Mouse (Mus musculus): ENCODE measurements around the gene Dnlz. TPM values are rescaled to one million over a fixed set of nuclear protein-coding genes. Genes with fewer than 3 reads are reported as not detected.

Gene Dnlz
- polyA plus RNA-seq, 1 experiment from 2014 or later: 17.0 TPM

DNA sequence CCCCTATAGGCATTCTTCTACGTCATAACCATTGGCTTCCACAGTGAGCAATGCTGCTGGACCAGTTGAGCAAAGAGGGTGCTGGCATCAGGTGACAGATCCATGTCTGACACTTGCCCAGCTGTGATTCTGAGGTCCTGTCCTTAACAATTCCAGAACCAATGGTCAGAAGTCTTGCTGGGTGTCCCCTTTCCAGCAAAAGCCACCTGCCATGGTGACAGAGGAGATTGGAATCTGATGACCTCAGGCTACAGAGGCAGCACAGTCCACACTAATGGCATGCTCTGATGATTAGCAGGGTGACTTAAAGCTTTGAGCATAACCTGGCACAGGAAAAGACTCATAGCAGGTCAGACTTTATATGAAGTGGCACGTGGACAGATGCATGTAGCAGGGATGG, 46.4 kb downstream of the Dnlz start:
- no peak overlapping the region for H3K4me2 ChIP-seq
- H3K27ac ChIP-seq: no peak overlapping the region
- 0 out of 2 replicates have a peak, but pooled peaks cover under 1% of the 10 kb centered on the region for H3K27me3 ChIP-seq (replicated peaks)
- no peak overlapping the region for H3K4me3 ChIP-seq
- H3K9ac ChIP-seq: no peak overlapping the region
- no peak for ATAC-seq
- 55% methylated on average over 2 of the region's 2 CpGs for WGBS (ENCODE audit: insufficient replicate concordance)
- H3K9me3 ChIP-seq (replicated peaks): no peaks in the 10 kb centered on the region
- H3K4me1 ChIP-seq: no peaks in the 10 kb centered on the region
- H3K36me3 ChIP-seq: no peaks in the 10 kb centered on the region

DNA sequence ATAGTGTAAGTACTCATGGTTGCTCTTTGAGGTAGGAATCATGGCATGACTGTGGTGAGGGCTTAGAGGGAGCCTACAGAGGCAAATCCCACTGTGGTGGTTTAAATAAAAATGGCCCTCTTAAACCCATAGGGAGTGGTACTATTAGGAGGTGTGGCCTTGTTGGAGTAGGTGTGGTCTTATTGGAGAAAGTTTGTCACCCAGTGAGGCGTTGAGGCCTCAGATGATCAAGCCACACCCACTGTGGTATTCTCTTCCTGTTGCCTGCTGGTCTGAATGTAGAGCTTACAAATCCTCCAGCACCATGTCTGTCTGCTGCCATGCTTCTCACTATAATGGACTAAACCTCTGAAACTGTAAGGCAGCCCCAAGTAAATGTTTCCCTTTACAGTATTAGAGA, 47.2 kb downstream of the Dnlz start:
- Histone ChIP-seq H3K27ac (no peak overlapping the region), H3K4me1 (no peaks in the 10 kb centered on the region), H3K36me3 (no peaks in the 10 kb centered on the region), H3K27me3 (replicated peaks) (peaks cover 9% of the 10 kb centered on the region), H3K4me2 (no peak overlapping the region), H3K4me3 (no peak overlapping the region), H3K9ac (no peak overlapping the region), H3K9me3 (replicated peaks) (no peaks in the 10 kb centered on the region)
- WGBS (ENCODE audit: insufficient replicate concordance): 48% methylated on average over 1 of the region's 1 CpGs
- no peak for ATAC-seq

DNA sequence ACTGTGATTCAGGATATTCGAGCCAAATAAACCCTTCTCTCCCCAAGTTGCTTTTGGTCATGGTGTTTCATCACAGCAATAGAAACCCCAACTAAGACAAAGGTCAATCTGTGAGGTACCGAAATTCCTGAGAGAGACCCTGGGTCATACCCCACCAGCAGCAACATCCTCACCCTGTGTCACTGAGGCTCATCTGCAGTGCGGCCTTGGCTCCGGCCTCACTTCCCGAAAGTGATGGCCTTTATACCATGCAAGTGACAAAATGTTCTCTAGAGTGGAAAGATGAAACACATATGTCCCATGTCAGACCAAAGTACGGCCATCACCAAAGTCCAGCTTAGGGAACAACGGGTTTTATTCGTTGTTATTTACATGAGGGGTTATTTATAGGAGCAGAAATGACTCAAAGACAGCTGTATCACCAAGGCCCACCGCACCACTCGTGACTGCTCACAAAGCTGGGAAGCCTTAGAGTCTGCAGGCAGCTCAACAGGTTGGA, 49.9 kb downstream of the Dnlz start:
- Histone ChIP-seq H3K9ac (no peak overlapping the region), H3K9me3 (replicated peaks) (no peaks in the 10 kb centered on the region), H3K36me3 (no peaks in the 10 kb centered on the region), H3K4me3 (no peak overlapping the region), H3K4me2 (no peak overlapping the region), H3K27me3 (replicated peaks) (peaks cover 33% of the 10 kb centered on the region), H3K4me1 (peaks cover 5% of the 10 kb centered on the region; the same call in 1 of the 2 replicates), H3K27ac (no peak overlapping the region)
- WGBS (ENCODE audit: insufficient replicate concordance): 71% methylated on average over 10 of the region's 10 CpGs
- ATAC-seq: no peak

DNA sequence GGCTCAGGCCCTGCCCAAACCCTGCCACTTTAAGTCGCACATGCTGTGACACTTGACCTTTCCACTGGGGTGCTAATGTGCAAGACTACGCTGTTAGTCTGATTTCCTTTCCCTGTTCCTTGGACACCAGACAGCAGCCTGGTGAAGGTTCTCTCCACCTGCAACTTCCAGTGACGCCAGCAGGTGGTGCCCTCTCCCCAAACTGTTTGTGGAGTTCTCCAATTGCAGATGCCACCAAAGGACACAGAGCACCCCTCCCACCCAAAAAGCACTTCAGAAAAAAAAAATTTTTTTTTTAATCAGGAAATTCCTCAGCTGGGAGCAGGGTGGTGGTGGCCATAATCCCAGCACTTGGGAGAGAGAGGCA, 51.1 kb downstream of the Dnlz start:
- H3K4me2 ChIP-seq: no peak overlapping the region
- peaks cover 37% of the 10 kb centered on the region for H3K27me3 ChIP-seq (replicated peaks)
- no peak for ATAC-seq
- H3K9ac ChIP-seq: no peak overlapping the region
- H3K4me3 ChIP-seq: no peak overlapping the region
- H3K27ac ChIP-seq: no peak overlapping the region
- no peaks in the 10 kb centered on the region for H3K9me3 ChIP-seq (replicated peaks)
- 3% methylated on average over 3 of the region's 3 CpGs for WGBS (ENCODE audit: insufficient replicate concordance)
- peaks cover 9% of the 10 kb centered on the region; the same call in 1 of the 2 replicates for H3K4me1 ChIP-seq
- H3K36me3 ChIP-seq: no peaks in the 10 kb centered on the region

DNA sequence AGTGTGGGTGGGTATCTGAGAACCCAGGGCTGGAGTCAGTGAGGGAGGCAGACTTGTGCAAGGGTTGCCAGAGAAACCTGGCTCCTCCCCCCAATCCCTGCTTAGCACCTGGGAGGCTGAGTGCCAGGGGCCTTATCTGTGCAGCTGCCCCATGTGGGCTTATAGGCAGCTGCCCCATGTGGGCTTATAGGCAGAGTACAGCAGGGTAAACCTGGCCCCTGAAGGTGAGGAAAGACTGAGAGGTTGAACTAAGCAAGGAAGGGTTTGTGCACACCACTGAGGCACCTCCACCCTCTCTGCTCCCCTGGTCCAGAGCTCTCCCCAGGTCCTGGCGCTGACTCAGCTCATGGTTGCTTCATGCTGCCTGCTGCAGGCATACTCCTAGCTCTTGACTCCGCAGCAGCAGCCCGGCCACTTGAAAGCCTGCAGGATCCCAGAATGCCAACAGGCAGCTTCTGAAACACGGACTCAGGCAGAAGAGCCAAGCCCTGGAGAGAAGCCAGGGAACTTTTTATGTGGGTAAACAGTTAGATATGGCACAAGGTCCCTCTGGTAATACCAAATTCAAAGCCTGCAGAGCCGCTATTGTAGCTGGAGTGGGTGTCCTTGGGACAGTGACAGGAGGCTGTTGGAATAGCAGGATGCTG, 51.6 kb downstream of the Dnlz start:
- H3K9ac ChIP-seq: no peak overlapping the region
- H3K27ac ChIP-seq: no peak overlapping the region
- peaks cover 9% of the 10 kb centered on the region; the same call in 1 of the 2 replicates for H3K4me1 ChIP-seq
- H3K4me2 ChIP-seq: no peak overlapping the region
- WGBS (ENCODE audit: insufficient replicate concordance): 38% methylated on average over 5 of the region's 5 CpGs
- no peak overlapping the region for H3K4me3 ChIP-seq
- peaks cover 42% of the 10 kb centered on the region for H3K27me3 ChIP-seq (replicated peaks)
- no peak for ATAC-seq
- H3K9me3 ChIP-seq (replicated peaks): no peaks in the 10 kb centered on the region
- H3K36me3 ChIP-seq: no peaks in the 10 kb centered on the region

DNA sequence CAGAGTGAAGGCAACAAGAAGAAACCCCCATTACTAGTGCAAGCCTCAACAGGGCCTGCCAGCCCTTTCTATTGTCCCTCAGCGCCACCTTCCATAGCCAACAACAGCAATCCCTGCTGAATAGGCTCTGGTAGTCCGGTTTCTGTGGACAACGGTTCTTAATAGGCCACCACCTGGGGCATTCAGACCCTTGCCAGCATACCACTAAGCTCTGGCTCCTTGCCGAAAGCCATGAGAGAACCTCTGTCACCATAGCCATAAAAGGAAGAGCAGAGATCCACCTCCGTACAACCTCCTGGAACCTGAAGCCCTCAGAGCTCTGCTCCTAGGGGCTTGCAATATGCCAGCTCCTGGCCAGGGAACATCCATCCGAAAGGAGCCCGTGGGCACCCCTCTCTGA, 52.6 kb downstream of the Dnlz start:
- Histone ChIP-seq H3K4me1 (peaks cover 9% of the 10 kb centered on the region; the same call in 1 of the 2 replicates), H3K27ac (no peak overlapping the region), H3K36me3 (no peaks in the 10 kb centered on the region), H3K4me2 (no peak overlapping the region), H3K27me3 (replicated peaks) (peaks cover 42% of the 10 kb centered on the region), H3K9ac (no peak overlapping the region), H3K9me3 (replicated peaks) (no peaks in the 10 kb centered on the region), H3K4me3 (no peak overlapping the region)
- 57% methylated on average over 7 of the region's 7 CpGs for WGBS (ENCODE audit: insufficient replicate concordance)
- no peak for ATAC-seq

DNA sequence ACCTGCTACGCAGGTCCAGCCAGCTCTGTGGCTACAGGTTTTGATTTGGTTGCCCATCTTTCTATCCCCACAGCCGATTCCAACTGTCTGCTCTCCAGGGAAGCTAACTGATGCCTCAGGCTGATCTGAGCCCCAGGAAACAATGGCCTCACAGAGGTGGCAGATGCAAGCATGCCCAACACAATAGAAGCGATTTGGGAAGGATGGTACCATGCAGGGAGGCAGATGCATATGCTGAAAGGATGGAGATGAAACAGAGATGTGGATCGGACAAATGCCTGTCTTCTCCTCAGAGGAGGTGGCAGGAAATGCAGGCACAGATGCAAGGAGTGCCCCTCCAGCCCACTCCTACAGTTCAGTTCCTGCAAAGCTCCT, 53.1 kb downstream of the Dnlz start:
- Histone ChIP-seq H3K9ac (no peak overlapping the region), H3K4me1 (peaks cover 9% of the 10 kb centered on the region; the same call in 1 of the 2 replicates), H3K9me3 (replicated peaks) (no peaks in the 10 kb centered on the region), H3K36me3 (no peaks in the 10 kb centered on the region), H3K4me3 (no peak overlapping the region), H3K27me3 (replicated peaks) (peaks cover 42% of the 10 kb centered on the region), H3K4me2 (no peak overlapping the region), H3K27ac (no peak overlapping the region)
- no peak for ATAC-seq
- WGBS (ENCODE audit: insufficient replicate concordance): 31% methylated on average over 4 of the region's 4 CpGs

DNA sequence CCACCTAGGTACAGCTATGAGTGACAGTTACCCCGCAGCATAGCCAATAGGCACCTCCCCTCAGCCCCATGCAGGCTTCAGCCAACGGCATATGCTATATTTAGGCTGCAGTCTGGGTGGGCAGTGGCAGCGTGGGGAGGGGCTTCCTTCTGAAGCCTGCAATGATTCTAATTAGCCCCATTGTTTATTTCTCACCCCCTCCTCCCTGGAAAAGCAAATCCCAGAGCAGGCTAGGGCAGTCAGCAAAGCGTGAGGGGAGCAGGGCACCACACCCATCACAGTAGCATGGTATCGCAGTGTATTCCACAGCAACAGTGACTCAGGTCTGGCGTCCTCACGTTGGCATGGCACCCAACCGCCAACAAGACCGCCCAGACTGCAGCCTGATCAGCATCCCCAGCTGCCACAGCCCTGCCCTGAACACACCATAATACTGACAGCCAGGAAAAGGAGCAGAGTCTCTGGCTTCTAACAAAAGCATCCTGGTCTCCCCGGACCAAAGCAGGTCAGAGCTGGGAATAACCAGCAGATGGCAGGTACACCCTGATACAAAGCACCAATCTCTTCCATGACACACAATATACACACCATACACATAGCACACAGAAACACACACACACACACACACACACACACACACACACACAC, 53.6 kb downstream of the Dnlz start:
- H3K36me3 ChIP-seq: no peaks in the 10 kb centered on the region
- ATAC-seq: no peak
- no peak overlapping the region for H3K27ac ChIP-seq
- H3K27me3 ChIP-seq (replicated peaks): peaks cover 47% of the 10 kb centered on the region
- H3K4me3 ChIP-seq: no peak overlapping the region
- WGBS (ENCODE audit: insufficient replicate concordance): 7% methylated on average over 10 of the region's 10 CpGs
- H3K4me1 ChIP-seq: peaks cover 9% of the 10 kb centered on the region; the same call in 1 of the 2 replicates
- H3K9me3 ChIP-seq (replicated peaks): no peaks in the 10 kb centered on the region
- H3K4me2 ChIP-seq: no peak overlapping the region
- no peak overlapping the region for H3K9ac ChIP-seq

Other genes starting within 250 kb of the Dnlz start
- 3.0 and 3.2 TPM in 2 replicates for gene Nacc2, start 228.9 kb downstream of the Dnlz start, polyA plus RNA-seq (2016; fragmentation: Nextera tagmentation; extraction: Ambion mirVana)
- 0.22 TPM in 1 of 2 replicates, not detected in the other for gene Lhx3, start 143.8 kb downstream of the Dnlz start, polyA plus RNA-seq (2016; fragmentation: Nextera tagmentation; extraction: Ambion mirVana)
- gene Qsox2, start 114.6 kb downstream of the Dnlz start, polyA plus RNA-seq (2016; fragmentation: Nextera tagmentation; extraction: Ambion mirVana): 11.6 and 11.7 TPM in 2 replicates
- gene Ccdc187, start 57.6 kb downstream of the Dnlz start, polyA plus RNA-seq (2016; fragmentation: Nextera tagmentation; extraction: Ambion mirVana): 0.01 and 0.02 TPM in 2 replicates
- gene Gpsm1, start 36.6 kb downstream of the Dnlz start, polyA plus RNA-seq (2016; fragmentation: Nextera tagmentation; extraction: Ambion mirVana): 8.1 and 8.6 TPM in 2 replicates
- 1.2 and 1.3 TPM in 2 replicates for gene Card9, start 8.8 kb upstream of the Dnlz start, polyA plus RNA-seq (2016; fragmentation: Nextera tagmentation; extraction: Ambion mirVana)
- gene Snapc4, start 28.5 kb upstream of the Dnlz start, polyA plus RNA-seq (2016; fragmentation: Nextera tagmentation; extraction: Ambion mirVana): 20.6 and 24.7 TPM in 2 replicates
- 74.9 and 76.2 TPM in 2 replicates for gene Entr1, start 37.2 kb upstream of the Dnlz start, polyA plus RNA-seq (2016; fragmentation: Nextera tagmentation; extraction: Ambion mirVana)
- gene Pmpca, start 37.2 kb upstream of the Dnlz start, polyA plus RNA-seq (2016; fragmentation: Nextera tagmentation; extraction: Ambion mirVana): 108 and 110 TPM in 2 replicates
- gene Inpp5e, start 57.1 kb upstream of the Dnlz start, polyA plus RNA-seq (2016; fragmentation: Nextera tagmentation; extraction: Ambion mirVana): 10.1 and 12.3 TPM in 2 replicates
- gene Sec16a, start 93.1 kb upstream of the Dnlz start, polyA plus RNA-seq (2016; fragmentation: Nextera tagmentation; extraction: Ambion mirVana): 13.0 and 14.4 TPM in 2 replicates
- gene Notch1, start 164.6 kb upstream of the Dnlz start, polyA plus RNA-seq (2016; fragmentation: Nextera tagmentation; extraction: Ambion mirVana): 4.1 and 4.4 TPM in 2 replicates
- 106 and 120 TPM in 2 replicates for gene Egfl7, start 227.9 kb upstream of the Dnlz start, polyA plus RNA-seq (2016; fragmentation: Nextera tagmentation; extraction: Ambion mirVana)
- not detected in 2 replicates for gene Gm20532, start 234.5 kb upstream of the Dnlz start, polyA plus RNA-seq (2016; fragmentation: Nextera tagmentation; extraction: Ambion mirVana)